Mouse (Mus musculus): Measurements from ENCODE around the gene Retnlb.

DNA sequence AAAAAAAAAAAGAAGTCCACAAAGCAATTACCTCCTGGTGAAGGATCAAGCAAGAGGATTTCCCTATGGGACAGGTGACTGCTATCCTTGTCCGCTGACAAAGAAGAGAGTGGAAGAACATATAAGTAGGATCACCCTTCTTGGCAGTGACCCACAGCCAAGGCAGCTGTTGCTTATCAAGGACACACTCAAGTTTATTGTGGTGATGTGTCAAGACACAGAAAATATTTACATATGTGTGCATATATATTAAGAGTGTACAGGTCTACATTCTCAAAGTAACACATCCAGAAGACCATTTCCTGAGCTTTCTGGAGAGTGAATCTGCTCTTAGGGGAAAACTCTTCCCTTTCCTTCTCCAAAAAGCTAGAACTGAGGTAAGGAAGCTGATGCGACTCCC is at the start of gene Retnlb:
- TF ChIP-seq EP300 (IDR thresholded peaks at IDR 0.05; ENCODE audit: low read depth) = no peak
- no peak for TF ChIP-seq CTCF (IDR thresholded peaks at IDR 0.05; ENCODE audit: low read depth)
